Mouse (Mus musculus) brown adipose tissue, adult 24 weeks (tissue): ENCODE measurements at regions not wholly inside any gene's neighbourhood (a gene's known extent, or its start where the extent isn't known, plus 50 kb on each side); places are given as distances from the start of the nearest gene placed in this dataset.

Source experiments
- H3K27ac ChIP-seq: fragments of 200-500 bp; replicated peaks from 2 replicates; pipeline ENCODE4 v1.5.1; 2012; ENCODE audit warnings: low read depth, mild to moderate bottlenecking, low read length
- H3K4me1 ChIP-seq: fragments of 200-500 bp; 2 replicates; pipeline ENCODE4 v1.6.1; 2012; ENCODE audit warnings: low read length, mixed read lengths; ENCODE audit not compliant: control insufficient read depth, insufficient read depth, insufficient read length
- H3K4me3 ChIP-seq: fragments of 200-500 bp; 2 replicates; pipeline ENCODE4 v1.5.1; 2012; ENCODE audit warnings: low read depth, mild to moderate bottlenecking, low read length, moderate library complexity; ENCODE audit not compliant: insufficient read depth

GRCm38 (mm10) chr10:117513925-117514546, 115.3 kb upstream of the Cpm start:
- Histone ChIP-seq H3K27ac (no peak overlapping the region), H3K4me3 (no peak overlapping the region), H3K4me1 (no peaks in the 10 kb centered on the region)

GRCm38 (mm10) chr10:117512424-117513257, 116.7 kb upstream of the Cpm start:
- H3K4me3 ChIP-seq, result no peak overlapping the region
- no peak overlapping the region for H3K27ac ChIP-seq
- no peaks in the 10 kb centered on the region for H3K4me1 ChIP-seq

GRCm38 (mm10) chr10:117511483-117512406, 117.6 kb upstream of the Cpm start:
- Histone ChIP-seq H3K27ac (no peak overlapping the region), H3K4me1 (no peaks in the 10 kb centered on the region), H3K4me3 (no peak overlapping the region)

- no peak overlapping the region for H3K4me3 ChIP-seq
- no peaks in the 10 kb centered on the region for H3K4me1 ChIP-seq
- no peak overlapping the region for H3K27ac ChIP-seq
Measured at GRCm38 (mm10) chr10:117510529-117511482, 118.5 kb upstream of the Cpm start.

- Histone ChIP-seq H3K4me1 (no peaks in the 10 kb centered on the region), H3K4me3 (no peak overlapping the region), H3K27ac (no peak overlapping the region)
Measured at GRCm38 (mm10) chr10:117510224-117510486, 119.1 kb upstream of the Cpm start.

GRCm38 (mm10) chr10:117509431-117510223, 119.7 kb upstream of the Cpm start:
- Histone ChIP-seq H3K4me3 (no peak overlapping the region), H3K4me1 (no peaks in the 10 kb centered on the region), H3K27ac (no peak overlapping the region)

GRCm38 (mm10) chr10:117506252-117506992, 122.9 kb upstream of the Cpm start:
- Histone ChIP-seq H3K4me1 (no peaks in the 10 kb centered on the region), H3K4me3 (no peak overlapping the region), H3K27ac (no peak overlapping the region)

GRCm38 (mm10) chr10:117505529-117505928, 123.8 kb upstream of the Cpm start:
- H3K4me3 ChIP-seq, result no peak overlapping the region
- H3K27ac ChIP-seq, result no peak overlapping the region
- no peaks in the 10 kb centered on the region for H3K4me1 ChIP-seq

GRCm38 (mm10) chr10:117505057-117505456, 124.2 kb upstream of the Cpm start:
- H3K4me3 ChIP-seq, result no peak overlapping the region

GRCm38 (mm10) chr10:117504267-117504902, 124.6 kb upstream of the Cpsf6 start:
- no peak overlapping the region for H3K27ac ChIP-seq

More at GRCm38 (mm10) chr10:117505057-117505456, 124.2 kb upstream of the Cpm start:
- no peaks in the 10 kb centered on the region for H3K4me1 ChIP-seq
- no peak overlapping the region for H3K27ac ChIP-seq

GRCm38 (mm10) chr10:117503222-117504184, 123.7 kb upstream of the Cpsf6 start:
- H3K4me1 ChIP-seq, result no peaks in the 10 kb centered on the region
- H3K4me3 ChIP-seq, result no peak overlapping the region

More at GRCm38 (mm10) chr10:117504267-117504902, 124.6 kb upstream of the Cpsf6 start:
- Histone ChIP-seq H3K4me3 (no peak overlapping the region), H3K4me1 (no peaks in the 10 kb centered on the region)

GRCm38 (mm10) chr10:117502731-117503130, 122.9 kb upstream of the Cpsf6 start:
- H3K4me3 ChIP-seq, result no peak overlapping the region
- no peak overlapping the region for H3K27ac ChIP-seq
- no peaks in the 10 kb centered on the region for H3K4me1 ChIP-seq

More at GRCm38 (mm10) chr10:117503222-117504184, 123.7 kb upstream of the Cpsf6 start:
- no peak overlapping the region for H3K27ac ChIP-seq
